Mouse (Mus musculus) limb, embryonic 14.5 days (tissue): ENCODE measurements around the gene Itga5. TPM values are rescaled to one million over a fixed set of nuclear protein-coding genes. Genes with fewer than 3 reads are reported as not detected.

Experiments
- ATAC-seq: fragments of 200-750 bp; cut with Nextera tagmentation; 2 replicates; pipeline ENCODE4 v1.8.0; 2017; ENCODE audit warnings: low read depth, moderate number of reproducible peaks, moderate TSS enrichment; ENCODE audit not compliant: low FRiP score
- DNase-seq: peaks from one replicate; pipeline ENCODE4 v3.0.0-alpha.2; 2015; ENCODE audit warnings: low spot score
- H3K27ac ChIP-seq: fragments of 300-500 bp; sonication (generic); replicated peaks from 2 replicates; pipeline ENCODE4 v1.5.1; 2014; ENCODE audit warnings: low read depth, mild to moderate bottlenecking, low read length, moderate library complexity, mixed read lengths
- H3K27me3 ChIP-seq: fragments of 300-500 bp; sonication (generic); 2 replicates; pipeline ENCODE4 v1.6.1; 2014; ENCODE audit warnings: low read length, mixed read lengths; ENCODE audit not compliant: control insufficient read depth, insufficient read depth
- H3K36me3 ChIP-seq: fragments of 300-500 bp; sonication (generic); 2 replicates; pipeline ENCODE4 v1.6.1; 2014; ENCODE audit warnings: mild to moderate bottlenecking, low read length, moderate library complexity, mixed read lengths; ENCODE audit not compliant: control insufficient read depth, insufficient read depth
- H3K4me1 ChIP-seq: fragments of 300-500 bp; sonication (generic); 2 replicates; pipeline ENCODE4 v1.6.1; 2014; ENCODE audit warnings: antibody characterized with exemption, low read length, mixed read lengths; ENCODE audit not compliant: control insufficient read depth, insufficient read depth
- H3K4me2 ChIP-seq: fragments of 300-500 bp; sonication (generic); replicated peaks from 2 replicates; pipeline ENCODE4 v1.6.1; 2014; ENCODE audit warnings: low read depth, mild to moderate bottlenecking, low read length, moderate library complexity; ENCODE audit not compliant: severe bottlenecking
- H3K4me3 ChIP-seq: fragments of 300-500 bp; sonication (generic); replicated peaks from 2 replicates; pipeline ENCODE4 v1.5.1; 2014; ENCODE audit warnings: low read length
- H3K9ac ChIP-seq: fragments of 300-500 bp; sonication (generic); 2 replicates; pipeline ENCODE4 v1.6.1; 2014; ENCODE audit warnings: mild to moderate bottlenecking, low read depth, low read length, moderate library complexity; ENCODE audit not compliant: severe bottlenecking
- H3K9me3 ChIP-seq: fragments of 300-500 bp; sonication (generic); 2 replicates; pipeline ENCODE4 v1.6.1; 2016; ENCODE audit warnings: low read length; ENCODE audit not compliant: control insufficient read depth
- POLR2A ChIP-seq: fragments of 200-500 bp; IDR thresholded peaks from 2 replicates; pipeline ENCODE4 v1.8.0; 2012; ENCODE audit warnings: inconsistent platforms, mild to moderate bottlenecking, moderate library complexity, borderline replicate concordance; ENCODE audit not compliant: insufficient read depth, insufficient read length; ENCODE audit errors: extremely low read depth
- WGBS: fragments of 180-500 bp; shearing (Covaris S2); extraction: QIAGEN DNeasy Blood & Tissue Kit; methylation state at CpG from one replicate; pipeline ENCODE4 v1.1.7; 2014; 5-methylcytosine and 5-hydroxymethylcytosine counted together
- polyA plus RNA-seq, 2 experiments: library from polyadenylated mRNA; depleted of rRNA in 1 of 2; stranded (reverse) in 1 of 2; unstranded in 1 of 2; fragments of >200 nt; fragmentation: Nextera tagmentation in 1 of 2; extraction: Ambion mirVana in 1 of 2; gene quantifications; 2 replicates each; pipeline versions ENCODE4 v1.2.1 to v1.2.3; 2012 to 2014

The Itga5 gene
- polyA plus RNA-seq, 2 experiments, result 63.4 to 71.2 TPM

GRCm38 (mm10) chr15:103383771-103384488 lies 17.4 kb upstream of the Itga5 start:
- Histone ChIP-seq H3K4me2 (peak overlapping the region; percentile 10; the same call in 1 of the 2 replicates), H3K27ac (no peak overlapping the region), H3K9ac (no peak overlapping the region), H3K9me3 (no peaks in the 10 kb centered on the region), H3K36me3 (no peaks in the 10 kb centered on the region), H3K4me1 (peaks cover 21% of the 10 kb centered on the region), H3K4me3 (no peak overlapping the region), H3K27me3 (no peaks in the 10 kb centered on the region)
- ATAC-seq (no peak), DNase-seq (peak; percentile 44)
- WGBS, result 53% methylated on average over 7 of the region's 7 CpGs
- no peak for TF ChIP-seq POLR2A

GRCm38 (mm10) chr15:103382795-103383406 lies 16.3 kb upstream of the Itga5 start:
- WGBS, result 17% methylated on average over 5 of the region's 5 CpGs
- Histone ChIP-seq H3K9me3 (no peaks in the 10 kb centered on the region), H3K36me3 (no peaks in the 10 kb centered on the region), H3K4me3 (no peak overlapping the region), H3K4me1 (peaks cover 32% of the 10 kb centered on the region), H3K9ac (no peak overlapping the region), H3K27me3 (no peaks in the 10 kb centered on the region), H3K4me2 (peak overlapping the region; percentile 10; the same call in 1 of the 2 replicates), H3K27ac (no peak overlapping the region)
- TF ChIP-seq POLR2A, result no peak
- DNase-seq (peak; percentile 44), ATAC-seq (no peak)

GRCm38 (mm10) chr15:103382075-103382474 lies 15.5 kb upstream of the Itga5 start:
- Histone ChIP-seq H3K9me3 (no peaks in the 10 kb centered on the region), H3K27ac (no peak overlapping the region), H3K4me3 (no peak overlapping the region), H3K4me2 (no peak overlapping the region), H3K36me3 (no peaks in the 10 kb centered on the region), H3K9ac (no peak overlapping the region), H3K4me1 (peaks cover 40% of the 10 kb centered on the region), H3K27me3 (no peaks in the 10 kb centered on the region)
- ATAC-seq (no peak), DNase-seq (no peak)
- no peak for TF ChIP-seq POLR2A
- 90% methylated on average over 2 of the region's 2 CpGs for WGBS

GRCm38 (mm10) chr15:103378665-103379356 lies 12.2 kb upstream of the Itga5 start:
- H3K9me3 ChIP-seq, result no peaks in the 10 kb centered on the region
- ATAC-seq, result no peak
- TF ChIP-seq POLR2A, result no peak
- no peak overlapping the region for H3K4me2 ChIP-seq
- no peak overlapping the region for H3K4me3 ChIP-seq
- WGBS, result 31% methylated on average over 3 of the region's 3 CpGs
- H3K9ac ChIP-seq, result no peak overlapping the region
- no peaks in the 10 kb centered on the region for H3K27me3 ChIP-seq
- H3K27ac ChIP-seq, result 0 out of 2 replicates have a peak overlapping the region, but pooled peaks have one; percentile 4
- H3K36me3 ChIP-seq, result no peaks in the 10 kb centered on the region
- peaks cover 37% of the 10 kb centered on the region for H3K4me1 ChIP-seq
- DNase-seq, result no peak
